Mouse (Mus musculus): Measurements from ENCODE around the gene Tmigd3. TPM values are rescaled to one million over a fixed set of nuclear protein-coding genes. Genes with fewer than 3 reads are reported as not detected.

Gene Tmigd3
- polyA plus RNA-seq, 1 experiment from 2014 or later: not detected

DNA sequence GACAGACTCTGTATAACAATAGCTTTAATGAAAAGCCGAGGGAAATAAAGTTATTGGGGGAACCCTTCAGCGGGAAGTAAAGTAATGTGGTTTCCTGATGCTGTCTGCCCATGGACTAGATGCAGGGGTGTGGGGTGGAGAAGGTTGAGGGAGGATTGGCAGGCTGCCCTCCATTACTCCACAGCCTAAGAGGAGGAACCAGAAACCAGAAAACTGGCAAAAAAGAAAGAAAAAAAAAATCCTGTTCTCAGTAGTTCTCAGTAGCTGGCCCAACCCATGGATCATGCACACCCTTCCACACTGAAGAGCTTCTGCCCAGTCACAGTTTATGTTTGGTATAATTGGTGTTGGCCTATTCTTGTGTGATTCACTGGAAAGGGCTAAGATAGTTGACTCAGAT, 27.6 kb downstream of the Tmigd3 start:
- WGBS: 96% methylated on average over 2 of the region's 2 CpGs
- H3K4me1 ChIP-seq: peaks cover 24% of the 10 kb centered on the region
- no peaks in the 10 kb centered on the region for H3K9me3 ChIP-seq (replicated peaks)
- no peaks in the 10 kb centered on the region for H3K27me3 ChIP-seq (ENCODE audit: low read depth, poor library complexity, severe bottlenecking)
- no peak overlapping the region for H3K4me3 ChIP-seq
- H3K36me3 ChIP-seq: no peaks in the 10 kb centered on the region
- no peak overlapping the region for H3K27ac ChIP-seq
- no peak for DNase-seq (ENCODE audit: low spot score)

DNA sequence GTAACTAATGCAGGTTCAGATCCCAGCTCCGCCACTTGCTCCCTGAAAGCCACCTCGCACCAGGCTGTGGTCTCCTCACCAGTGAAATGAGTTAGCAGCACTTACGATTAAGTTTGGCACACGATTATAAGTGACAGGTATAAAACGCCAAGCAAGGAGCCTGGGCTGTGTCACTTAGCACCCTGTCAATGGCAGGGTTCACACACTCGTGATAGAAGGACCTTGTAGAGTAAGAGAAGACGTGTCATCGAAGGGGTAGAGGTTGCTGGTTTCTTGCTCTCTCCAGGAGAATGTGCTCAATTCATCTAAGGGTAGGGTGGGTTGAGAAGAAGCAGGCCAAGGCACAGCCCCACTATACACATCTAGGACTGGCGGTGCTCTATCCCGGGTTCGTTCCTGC, 28.2 kb downstream of the Tmigd3 start:
- no peak for DNase-seq (ENCODE audit: low spot score)
- WGBS: 72% methylated on average over 11 of the region's 11 CpGs
- no peak overlapping the region for H3K27ac ChIP-seq

DNA sequence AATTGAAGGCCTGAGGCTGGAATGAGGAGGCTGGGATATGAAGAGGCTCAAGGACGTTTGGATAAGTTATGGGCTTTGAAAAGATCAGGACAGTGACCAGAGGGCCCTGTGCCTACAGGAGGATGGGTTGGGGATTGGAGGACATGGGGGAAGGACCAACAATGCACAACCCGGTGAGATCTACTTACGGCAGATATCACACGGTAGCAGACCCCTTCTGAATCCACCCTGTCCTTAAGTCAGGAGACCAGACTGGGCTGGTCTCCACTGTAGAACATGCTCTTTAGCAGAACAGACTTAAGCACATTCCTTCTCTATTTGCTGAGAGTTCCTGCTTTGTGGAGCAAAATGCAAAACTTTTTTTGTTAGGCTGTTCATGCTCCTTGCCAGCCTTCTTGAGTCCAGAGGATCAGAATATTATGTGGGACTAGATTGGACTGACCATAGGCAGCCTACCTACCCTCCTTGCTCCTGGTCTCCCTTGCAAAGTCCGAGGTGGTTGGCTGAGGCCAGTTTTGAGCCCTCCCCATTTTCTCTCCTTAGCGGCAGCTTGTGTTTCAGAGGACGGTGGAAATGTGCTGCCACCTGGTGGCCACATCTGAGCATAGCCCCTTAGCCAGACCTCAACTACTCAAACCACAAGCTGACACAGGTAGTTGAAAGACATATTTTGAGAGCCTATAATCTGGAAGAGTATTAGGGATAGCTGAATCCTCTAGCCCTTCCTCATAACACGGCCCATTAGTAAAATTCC, 28.9 kb downstream of the Tmigd3 start:
- peaks cover 12% of the 10 kb centered on the region for H3K4me1 ChIP-seq
- no peak overlapping the region for H3K27ac ChIP-seq
- H3K36me3 ChIP-seq: no peaks in the 10 kb centered on the region
- no peaks in the 10 kb centered on the region for H3K27me3 ChIP-seq (ENCODE audit: low read depth, poor library complexity, severe bottlenecking)
- no peaks in the 10 kb centered on the region for H3K9me3 ChIP-seq (replicated peaks)
- 44% methylated on average over 8 of the region's 8 CpGs for WGBS
- no peak overlapping the region for H3K4me3 ChIP-seq
- DNase-seq (ENCODE audit: low spot score): peak; percentile 91

More for the DNA sequence above, 28.2 kb downstream of the Tmigd3 start:
- H3K4me1 ChIP-seq: peaks cover 19% of the 10 kb centered on the region
- no peak overlapping the region for H3K4me3 ChIP-seq
- H3K9me3 ChIP-seq (replicated peaks): no peaks in the 10 kb centered on the region
- H3K27me3 ChIP-seq (ENCODE audit: low read depth, poor library complexity, severe bottlenecking): no peaks in the 10 kb centered on the region
- H3K36me3 ChIP-seq: no peaks in the 10 kb centered on the region

DNA sequence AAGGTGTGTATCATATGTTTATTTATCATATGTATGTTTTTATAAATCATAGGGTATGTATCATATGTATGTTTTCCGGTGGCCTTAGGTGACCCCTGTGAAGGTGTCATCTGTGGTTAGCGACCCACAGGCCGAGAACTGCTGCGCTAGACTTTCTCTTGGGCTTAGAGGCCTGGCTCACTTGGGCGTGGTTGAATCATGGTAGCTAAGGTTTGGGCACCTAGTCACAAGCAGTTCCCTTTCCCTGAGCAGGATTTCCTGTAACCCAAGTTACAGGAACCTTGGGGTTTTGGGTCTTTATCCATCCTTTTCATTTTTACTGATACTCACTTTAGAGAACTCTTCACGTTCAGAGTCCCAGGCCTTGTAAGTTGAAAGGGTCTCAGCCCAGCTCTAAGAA, 29.6 kb downstream of the Tmigd3 start:
- DNase-seq (ENCODE audit: low spot score): no peak
- no peaks in the 10 kb centered on the region for H3K36me3 ChIP-seq
- no peaks in the 10 kb centered on the region for H3K27me3 ChIP-seq (ENCODE audit: low read depth, poor library complexity, severe bottlenecking)
- no peak overlapping the region for H3K4me3 ChIP-seq
- H3K27ac ChIP-seq: no peak overlapping the region
- whole genome bisulfite sequencing: 80% methylated on average over 6 of the region's 6 CpGs
- H3K4me1 ChIP-seq: peaks cover 5% of the 10 kb centered on the region; the same call in 1 of the 2 replicates
- H3K9me3 ChIP-seq (replicated peaks): no peaks in the 10 kb centered on the region

DNA sequence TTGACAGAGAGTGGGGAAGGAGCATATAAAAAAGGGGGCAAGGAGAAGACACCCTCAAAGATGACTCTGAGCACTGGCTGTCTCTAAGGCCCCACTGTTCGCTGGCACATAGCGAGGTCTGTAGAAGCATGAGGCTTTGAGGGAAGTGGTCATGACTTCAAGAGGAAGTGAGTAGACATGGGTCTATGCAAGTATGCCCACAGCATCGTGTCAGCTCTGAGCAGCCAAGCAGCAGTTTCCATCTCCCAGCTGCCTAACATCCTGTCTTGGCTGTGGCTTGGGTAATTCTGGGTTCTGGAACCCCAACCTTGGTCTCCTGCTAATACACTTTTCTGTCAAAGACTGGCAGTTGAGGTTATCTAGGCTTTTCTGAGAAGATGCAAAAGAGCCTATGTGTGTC, 30.0 kb downstream of the Tmigd3 start:
- Histone ChIP-seq H3K4me1 (0 out of 2 replicates have a peak, but pooled peaks cover 3% of the 10 kb centered on the region), H3K27me3 (ENCODE audit: low read depth, poor library complexity, severe bottlenecking) (no peaks in the 10 kb centered on the region), H3K36me3 (no peaks in the 10 kb centered on the region), H3K27ac (no peak overlapping the region), H3K9me3 (replicated peaks) (no peaks in the 10 kb centered on the region), H3K4me3 (no peak overlapping the region)
- 77% methylated on average over 3 of the region's 3 CpGs for WGBS
- no peak for DNase-seq (ENCODE audit: low spot score)

DNA sequence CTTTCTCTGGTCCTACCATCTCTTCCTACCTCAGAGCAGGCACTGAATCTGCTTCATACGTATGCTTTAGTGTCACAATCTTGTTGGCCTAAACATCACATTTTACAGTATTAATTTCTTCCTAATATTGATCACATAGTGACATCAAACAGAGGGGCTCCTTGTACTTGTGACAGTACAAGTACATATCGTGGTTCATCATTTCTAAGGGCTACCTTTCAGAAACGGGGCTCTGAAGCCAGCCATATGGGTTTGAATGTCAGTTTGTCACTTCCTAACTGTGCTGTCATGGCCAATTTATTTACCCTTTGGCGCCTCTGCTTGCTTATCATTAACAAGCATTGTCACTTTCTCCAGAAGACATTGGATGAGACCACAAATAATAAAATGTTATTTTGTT, 30.8 kb downstream of the Tmigd3 start:
- no peak for DNase-seq (ENCODE audit: low spot score)
- H3K36me3 ChIP-seq: no peaks in the 10 kb centered on the region
- H3K27ac ChIP-seq: no peak overlapping the region
- H3K27me3 ChIP-seq (ENCODE audit: low read depth, poor library complexity, severe bottlenecking): no peaks in the 10 kb centered on the region
- WGBS: 73% methylated on average over 4 of the region's 4 CpGs
- 0 out of 2 replicates have a peak, but pooled peaks cover 3% of the 10 kb centered on the region for H3K4me1 ChIP-seq
- H3K4me3 ChIP-seq: no peak overlapping the region
- no peaks in the 10 kb centered on the region for H3K9me3 ChIP-seq (replicated peaks)

DNA sequence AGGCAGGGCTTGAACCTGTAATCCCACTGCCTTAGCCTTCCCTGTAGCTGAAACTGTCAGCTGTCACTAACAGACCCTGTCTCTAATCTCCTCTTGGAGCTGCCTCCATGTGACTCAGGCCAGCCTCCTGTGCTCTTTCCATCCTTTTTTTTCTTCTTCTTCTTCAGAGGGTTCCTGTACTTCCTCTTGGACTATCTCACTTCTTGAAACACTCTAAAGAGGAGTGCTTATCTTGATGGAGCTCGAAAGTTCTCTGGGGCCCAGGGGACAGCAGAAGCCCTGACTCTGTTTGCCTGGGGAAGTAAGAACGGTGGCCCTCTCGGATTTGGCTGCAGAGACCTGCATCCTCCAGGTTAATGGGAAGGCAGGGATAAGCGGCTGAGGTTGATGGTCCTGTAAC, 33.5 kb downstream of the Tmigd3 start:
- Histone ChIP-seq H3K36me3 (no peaks in the 10 kb centered on the region), H3K27ac (no peak overlapping the region), H3K4me1 (0 out of 2 replicates have a peak, but pooled peaks cover 3% of the 10 kb centered on the region), H3K27me3 (ENCODE audit: low read depth, poor library complexity, severe bottlenecking) (no peaks in the 10 kb centered on the region), H3K4me3 (no peak overlapping the region), H3K9me3 (replicated peaks) (no peaks in the 10 kb centered on the region)
- 77% methylated on average over 4 of the region's 4 CpGs for WGBS
- DNase-seq (ENCODE audit: low spot score): no peak

DNA sequence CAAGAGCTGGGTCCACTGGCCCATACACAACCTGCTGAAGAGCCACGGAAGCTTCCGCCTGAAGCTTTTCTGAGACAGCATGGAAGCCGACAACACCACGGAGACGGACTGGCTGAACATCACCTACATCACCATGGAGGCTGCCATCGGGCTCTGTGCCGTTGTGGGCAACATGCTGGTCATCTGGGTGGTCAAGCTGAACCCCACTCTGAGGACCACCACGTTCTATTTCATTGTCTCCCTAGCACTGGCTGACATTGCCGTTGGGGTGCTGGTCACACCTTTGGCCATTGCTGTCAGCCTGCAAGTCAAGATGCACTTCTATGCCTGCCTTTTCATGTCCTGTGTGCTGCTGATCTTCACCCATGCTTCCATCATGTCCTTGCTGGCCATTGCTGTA, 34.0 kb downstream of the Tmigd3 start:
- H3K4me1 ChIP-seq: no peaks in the 10 kb centered on the region
- no peaks in the 10 kb centered on the region for H3K9me3 ChIP-seq (replicated peaks)
- H3K27ac ChIP-seq: no peak overlapping the region
- H3K4me3 ChIP-seq: no peak overlapping the region
- 95% methylated on average over 9 of the region's 9 CpGs for WGBS
- no peak for DNase-seq (ENCODE audit: low spot score)
- no peaks in the 10 kb centered on the region for H3K36me3 ChIP-seq
- no peaks in the 10 kb centered on the region for H3K27me3 ChIP-seq (ENCODE audit: low read depth, poor library complexity, severe bottlenecking)

DNA sequence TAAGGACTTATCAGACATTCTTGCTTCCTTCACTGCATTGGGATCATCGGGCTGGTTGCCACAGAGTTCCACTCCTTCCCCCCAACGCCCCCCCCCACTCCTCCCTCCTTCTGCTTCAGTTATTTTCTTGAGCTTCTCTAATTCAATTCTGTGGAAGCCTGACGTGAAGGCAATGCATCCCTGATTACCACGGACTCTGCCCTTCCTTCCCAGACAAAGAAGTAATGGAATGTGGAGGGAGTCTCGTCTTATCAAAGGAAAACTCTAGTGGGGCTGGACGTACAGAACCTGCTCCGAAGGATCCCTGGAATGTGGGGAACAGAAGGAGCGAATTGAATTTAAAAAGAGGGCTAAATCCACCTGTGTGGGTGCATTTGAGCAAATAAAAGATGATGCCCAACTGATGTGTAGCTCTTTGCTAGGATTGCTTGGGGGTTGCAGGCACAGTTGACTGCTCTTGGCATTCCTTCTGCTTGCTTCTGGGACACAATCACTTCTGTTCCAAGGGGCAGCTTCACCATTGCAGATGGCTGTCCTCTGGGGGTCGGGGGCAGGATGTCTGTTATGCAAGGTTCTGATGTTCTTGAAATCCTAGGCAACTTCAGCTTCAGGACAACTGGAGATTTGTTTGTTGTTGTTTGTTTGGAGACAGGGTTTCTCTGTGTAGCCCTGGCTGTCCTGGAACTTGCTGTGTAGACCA, 37.4 kb downstream of the Tmigd3 start:
- Histone ChIP-seq H3K9me3 (replicated peaks) (no peaks in the 10 kb centered on the region), H3K4me3 (no peak overlapping the region), H3K27me3 (ENCODE audit: low read depth, poor library complexity, severe bottlenecking) (no peaks in the 10 kb centered on the region), H3K4me1 (no peaks in the 10 kb centered on the region), H3K36me3 (no peaks in the 10 kb centered on the region), H3K27ac (no peak overlapping the region)
- WGBS: 73% methylated on average over 9 of the region's 9 CpGs
- DNase-seq (ENCODE audit: low spot score): no peak

DNA sequence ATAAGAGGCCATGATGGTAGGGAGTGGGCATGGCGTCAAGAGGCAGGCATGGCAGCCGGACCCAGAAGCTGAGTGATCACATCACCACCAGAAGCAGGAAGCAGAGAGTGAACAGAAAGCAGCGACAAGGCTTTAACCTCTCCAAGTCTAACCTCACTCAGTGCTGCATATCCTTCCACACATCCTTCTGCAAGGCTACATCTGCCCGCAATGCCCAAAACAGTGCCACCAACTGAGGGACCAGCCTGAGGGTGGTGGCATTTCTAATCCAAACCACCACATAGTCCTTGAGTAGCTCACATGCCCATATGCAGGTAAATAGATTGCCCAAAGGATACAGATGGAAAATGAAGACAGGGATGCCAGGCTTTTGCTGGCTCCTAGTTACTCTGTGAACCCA, 38.3 kb downstream of the Tmigd3 start:
- Histone ChIP-seq H3K27ac (no peak overlapping the region), H3K4me3 (no peak overlapping the region), H3K9me3 (replicated peaks) (no peaks in the 10 kb centered on the region), H3K4me1 (no peaks in the 10 kb centered on the region), H3K27me3 (ENCODE audit: low read depth, poor library complexity, severe bottlenecking) (no peaks in the 10 kb centered on the region), H3K36me3 (no peaks in the 10 kb centered on the region)
- WGBS: 92% methylated on average over 4 of the region's 4 CpGs
- DNase-seq (ENCODE audit: low spot score): no peak

DNA sequence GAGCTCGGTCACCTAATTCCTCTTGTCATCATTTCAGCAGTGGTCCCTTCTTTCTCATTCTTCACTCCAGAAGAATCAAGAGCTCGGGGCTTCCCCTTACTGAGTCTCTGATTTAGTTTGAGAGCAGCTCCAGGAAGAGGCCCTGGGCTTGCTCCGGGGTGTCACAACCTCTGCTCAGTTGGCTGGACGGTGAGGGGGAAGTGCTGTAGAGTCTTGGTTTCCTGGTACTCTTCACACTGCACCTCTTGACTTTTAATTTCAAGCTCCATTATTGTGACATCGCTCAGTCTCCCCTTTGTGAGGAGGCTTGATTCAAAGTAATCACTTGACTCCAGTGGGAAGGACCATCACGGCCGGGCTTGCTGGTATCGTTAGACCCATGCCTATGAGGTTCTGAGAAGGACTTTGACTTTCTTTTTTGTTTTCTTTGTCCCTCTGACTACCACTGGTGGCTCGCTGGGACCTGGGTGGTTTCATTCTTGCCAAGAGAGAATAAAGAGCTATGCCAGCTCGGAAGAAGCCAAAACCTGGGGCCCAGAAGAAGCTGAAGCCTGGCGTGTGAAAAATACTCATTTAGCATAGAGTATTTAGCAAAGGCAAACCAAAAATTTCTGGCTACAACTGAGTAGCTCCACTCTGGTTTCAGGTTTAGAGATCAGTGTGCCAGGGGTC, 40.0 kb downstream of the Tmigd3 start:
- DNase-seq (ENCODE audit: low spot score): no peak
- no peak overlapping the region for H3K27ac ChIP-seq
- H3K4me3 ChIP-seq: no peak overlapping the region
- H3K27me3 ChIP-seq (ENCODE audit: low read depth, poor library complexity, severe bottlenecking): no peaks in the 10 kb centered on the region
- H3K36me3 ChIP-seq: no peaks in the 10 kb centered on the region
- no peaks in the 10 kb centered on the region for H3K4me1 ChIP-seq
- H3K9me3 ChIP-seq (replicated peaks): no peaks in the 10 kb centered on the region
- WGBS: 86% methylated on average over 11 of the region's 11 CpGs

DNA sequence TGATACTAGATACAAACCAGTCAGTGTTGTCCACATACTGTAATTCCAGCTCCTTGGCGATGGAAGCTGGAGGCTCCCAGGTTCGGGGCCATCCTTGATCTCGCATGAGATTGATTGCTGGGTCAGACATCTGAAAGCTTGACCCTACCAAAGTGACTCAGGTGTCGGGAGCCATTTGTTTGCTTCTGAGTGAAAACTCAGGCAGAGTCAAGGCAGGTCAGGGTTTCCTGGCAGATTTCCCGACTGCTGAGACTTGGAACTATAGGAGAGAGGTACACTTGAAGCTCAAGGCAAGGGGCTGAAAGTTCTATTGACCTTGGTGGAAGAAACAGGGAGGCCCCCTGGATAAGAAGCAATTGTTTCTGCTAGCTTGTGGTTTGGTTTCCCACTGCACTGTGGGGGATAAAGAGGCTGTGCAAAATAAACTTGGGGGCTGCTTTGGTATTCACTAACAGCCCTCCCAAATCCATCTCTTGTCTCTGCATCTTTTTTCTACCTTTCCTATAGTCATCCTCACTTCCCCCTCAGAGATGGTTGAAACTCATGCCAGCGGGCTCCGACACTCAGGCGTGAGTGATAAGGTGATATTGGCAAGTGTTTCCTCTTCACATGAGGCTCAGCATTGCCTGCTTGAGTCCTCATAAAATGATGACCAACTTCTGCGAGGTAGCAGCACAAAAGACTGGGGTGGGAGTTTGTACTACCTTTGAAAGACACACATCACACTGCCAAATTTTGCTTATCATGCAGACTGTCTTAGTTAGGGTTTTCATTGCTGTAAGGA, 41.6 kb downstream of the Tmigd3 start:
- Histone ChIP-seq H3K27me3 (ENCODE audit: low read depth, poor library complexity, severe bottlenecking) (no peaks in the 10 kb centered on the region), H3K36me3 (no peaks in the 10 kb centered on the region), H3K4me1 (no peaks in the 10 kb centered on the region), H3K27ac (no peak overlapping the region), H3K9me3 (replicated peaks) (no peaks in the 10 kb centered on the region), H3K4me3 (no peak overlapping the region)
- 76% methylated on average over 9 of the region's 9 CpGs for WGBS
- DNase-seq (ENCODE audit: low spot score): no peak
